Mouse (Mus musculus): ENCODE measurements at regions not wholly inside any gene's neighbourhood (a gene's known extent, or its start where the extent isn't known, plus 50 kb on each side); places are given as distances from the start of the nearest gene placed in this dataset.

GRCm38 (mm10) chr16:87263041-87263440, 90.9 kb upstream of the N6amt1 start:
- TF ChIP-seq GATA1 (IDR thresholded peaks at IDR 0.05; ENCODE audit: borderline replicate concordance, low read length) (no peak), FLI1 (IDR thresholded peaks at IDR 0.05; ENCODE audit: low read length) (no peak)
- Histone ChIP-seq H3K27me3 (replicated peaks) (no peaks in the 10 kb centered on the region), H3K9me3 (no peaks in the 10 kb centered on the region), H3K4me3 (replicated peaks) (no peak overlapping the region), H3K4me1 (no peaks in the 10 kb centered on the region), H3K36me3 (replicated peaks; ENCODE audit: low read length) (no peaks in the 10 kb centered on the region)

DNA sequence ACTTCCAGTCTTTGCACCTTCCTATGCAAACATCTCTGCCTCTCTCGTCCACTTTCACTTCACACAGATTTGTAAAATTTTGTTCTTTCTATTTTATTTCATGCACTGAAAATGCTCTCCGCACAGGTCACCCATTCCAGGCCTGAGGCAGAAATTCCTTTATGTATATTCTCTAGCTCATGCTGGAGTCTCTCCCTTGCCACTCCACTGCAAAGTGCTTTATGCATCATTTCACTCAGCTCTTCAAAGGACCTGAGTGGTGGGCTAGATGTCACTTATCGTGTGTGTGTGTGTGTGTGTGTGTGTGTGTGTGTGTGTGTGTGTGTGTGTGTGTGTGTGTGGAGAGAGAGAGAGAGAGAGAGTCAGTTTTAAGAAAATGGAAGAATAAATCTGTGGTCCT, 91.5 kb upstream of the N6amt1 start:
- no peaks in the 10 kb centered on the region for H3K4me1 ChIP-seq
- H3K4me3 ChIP-seq (replicated peaks): no peak overlapping the region
- no peaks in the 10 kb centered on the region for H3K27me3 ChIP-seq (replicated peaks)
- H3K36me3 ChIP-seq (replicated peaks; ENCODE audit: low read length): no peaks in the 10 kb centered on the region
- no peaks in the 10 kb centered on the region for H3K9me3 ChIP-seq
- TF ChIP-seq GATA1 (IDR thresholded peaks at IDR 0.05; ENCODE audit: borderline replicate concordance, low read length) (no peak), FLI1 (IDR thresholded peaks at IDR 0.05; ENCODE audit: low read length) (no peak)

- no peak for TF ChIP-seq GATA1 (IDR thresholded peaks at IDR 0.05; ENCODE audit: borderline replicate concordance, low read length)
- TF ChIP-seq FLI1 (IDR thresholded peaks at IDR 0.05; ENCODE audit: low read length): no peak
- Histone ChIP-seq H3K4me3 (replicated peaks) (no peak overlapping the region), H3K9me3 (no peaks in the 10 kb centered on the region), H3K36me3 (replicated peaks; ENCODE audit: low read length) (no peaks in the 10 kb centered on the region), H3K27me3 (replicated peaks) (no peaks in the 10 kb centered on the region), H3K4me1 (no peaks in the 10 kb centered on the region)
Observed at GRCm38 (mm10) chr16:87261527-87261926, 92.5 kb upstream of the N6amt1 start.

GRCm38 (mm10) chr16:87254736-87255135, 99.2 kb upstream of the N6amt1 start:
- Histone ChIP-seq H3K36me3 (replicated peaks; ENCODE audit: low read length) (no peaks in the 10 kb centered on the region), H3K4me1 (no peaks in the 10 kb centered on the region)

GRCm38 (mm10) chr16:87250531-87250930, 103.5 kb upstream of the N6amt1 start:
- Histone ChIP-seq H3K36me3 (replicated peaks; ENCODE audit: low read length) (no peaks in the 10 kb centered on the region), H3K4me3 (replicated peaks) (no peak overlapping the region), H3K27me3 (replicated peaks) (no peaks in the 10 kb centered on the region), H3K4me1 (0 out of 2 replicates have a peak, but pooled peaks cover 3% of the 10 kb centered on the region), H3K9me3 (no peaks in the 10 kb centered on the region)
- TF ChIP-seq GATA1 (IDR thresholded peaks at IDR 0.05; ENCODE audit: borderline replicate concordance, low read length): no peak
- no peak for TF ChIP-seq FLI1 (IDR thresholded peaks at IDR 0.05; ENCODE audit: low read length)

More at GRCm38 (mm10) chr16:87254736-87255135, 99.2 kb upstream of the N6amt1 start:
- Histone ChIP-seq H3K27me3 (replicated peaks) (no peaks in the 10 kb centered on the region), H3K4me3 (replicated peaks) (no peak overlapping the region), H3K9me3 (no peaks in the 10 kb centered on the region)
- no peak for TF ChIP-seq GATA1 (IDR thresholded peaks at IDR 0.05; ENCODE audit: borderline replicate concordance, low read length)
- no peak for TF ChIP-seq FLI1 (IDR thresholded peaks at IDR 0.05; ENCODE audit: low read length)

DNA sequence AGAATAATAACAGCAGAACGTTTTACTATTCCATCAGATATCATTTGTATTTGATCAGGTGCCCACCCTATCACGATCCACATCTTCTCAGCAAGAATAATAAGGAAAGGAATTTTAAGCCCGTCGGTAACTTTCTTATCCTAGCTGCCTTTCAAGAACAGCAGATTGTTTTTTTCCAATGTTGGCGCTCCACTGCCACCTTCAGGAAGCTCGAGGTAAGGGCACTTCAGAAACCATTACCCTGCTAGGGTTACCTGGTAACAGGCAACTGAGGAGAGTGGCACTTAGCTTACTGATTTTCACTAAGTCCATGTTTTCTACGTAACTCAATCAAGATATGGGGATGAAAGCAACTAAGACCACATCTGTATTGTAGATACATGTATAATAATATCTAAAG, 104.1 kb upstream of the N6amt1 start:
- Histone ChIP-seq H3K27me3 (replicated peaks) (no peaks in the 10 kb centered on the region), H3K4me1 (0 out of 2 replicates have a peak, but pooled peaks cover 3% of the 10 kb centered on the region), H3K9me3 (no peaks in the 10 kb centered on the region), H3K36me3 (replicated peaks; ENCODE audit: low read length) (no peaks in the 10 kb centered on the region), H3K4me3 (replicated peaks) (no peak overlapping the region)
- no peak for TF ChIP-seq FLI1 (IDR thresholded peaks at IDR 0.05; ENCODE audit: low read length)
- TF ChIP-seq GATA1 (IDR thresholded peaks at IDR 0.05; ENCODE audit: borderline replicate concordance, low read length): no peak

DNA sequence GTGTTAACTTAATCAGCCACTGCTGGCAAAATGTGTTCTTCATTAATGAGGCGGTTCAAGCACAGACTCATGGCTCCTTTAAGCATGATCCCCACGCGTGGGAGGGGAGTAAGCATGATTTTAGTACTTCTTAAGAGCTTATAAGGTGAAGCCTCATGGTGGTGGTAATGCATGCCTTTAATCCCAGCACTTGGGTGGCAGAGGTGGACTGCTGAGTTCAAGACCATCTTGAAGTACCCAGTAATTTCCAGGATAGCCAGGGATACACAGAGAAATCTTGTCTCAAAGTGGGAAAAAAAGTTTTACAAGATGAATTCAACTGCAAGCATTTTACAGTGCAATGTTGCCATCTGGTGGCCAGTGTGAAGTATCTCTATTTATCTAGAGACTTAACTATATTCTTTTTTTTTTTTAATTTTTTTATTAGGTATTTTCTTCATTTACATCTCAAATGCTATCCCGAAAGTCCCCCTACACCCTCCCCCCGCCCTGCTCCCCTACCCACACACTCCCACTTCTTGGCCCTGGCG, 105.4 kb upstream of the N6amt1 start:
- no peak for TF ChIP-seq FLI1 (IDR thresholded peaks at IDR 0.05; ENCODE audit: low read length)
- TF ChIP-seq GATA1 (IDR thresholded peaks at IDR 0.05; ENCODE audit: borderline replicate concordance, low read length): no peak
- Histone ChIP-seq H3K4me3 (replicated peaks) (no peak overlapping the region), H3K9me3 (no peaks in the 10 kb centered on the region), H3K36me3 (replicated peaks; ENCODE audit: low read length) (no peaks in the 10 kb centered on the region), H3K4me1 (0 out of 2 replicates have a peak, but pooled peaks cover 3% of the 10 kb centered on the region), H3K27me3 (replicated peaks) (no peaks in the 10 kb centered on the region)

GRCm38 (mm10) chr16:87245933-87246791, 107.8 kb upstream of the N6amt1 start:
- Histone ChIP-seq H3K9me3 (no peaks in the 10 kb centered on the region), H3K4me1 (0 out of 2 replicates have a peak, but pooled peaks cover 3% of the 10 kb centered on the region), H3K27me3 (replicated peaks) (no peaks in the 10 kb centered on the region), H3K36me3 (replicated peaks; ENCODE audit: low read length) (no peaks in the 10 kb centered on the region), H3K4me3 (replicated peaks) (no peak overlapping the region)
- TF ChIP-seq FLI1 (IDR thresholded peaks at IDR 0.05; ENCODE audit: low read length) (no peak), GATA1 (IDR thresholded peaks at IDR 0.05; ENCODE audit: borderline replicate concordance, low read length) (no peak)

- Histone ChIP-seq H3K9me3 (no peaks in the 10 kb centered on the region), H3K4me3 (replicated peaks) (no peak overlapping the region), H3K4me1 (0 out of 2 replicates have a peak, but pooled peaks cover 3% of the 10 kb centered on the region), H3K27me3 (replicated peaks) (no peaks in the 10 kb centered on the region), H3K36me3 (replicated peaks; ENCODE audit: low read length) (no peaks in the 10 kb centered on the region)
- TF ChIP-seq GATA1 (IDR thresholded peaks at IDR 0.05; ENCODE audit: borderline replicate concordance, low read length): no peak
- TF ChIP-seq FLI1 (IDR thresholded peaks at IDR 0.05; ENCODE audit: low read length): no peak
Observed at GRCm38 (mm10) chr16:87245441-87245840, 108.5 kb upstream of the N6amt1 start.

DNA sequence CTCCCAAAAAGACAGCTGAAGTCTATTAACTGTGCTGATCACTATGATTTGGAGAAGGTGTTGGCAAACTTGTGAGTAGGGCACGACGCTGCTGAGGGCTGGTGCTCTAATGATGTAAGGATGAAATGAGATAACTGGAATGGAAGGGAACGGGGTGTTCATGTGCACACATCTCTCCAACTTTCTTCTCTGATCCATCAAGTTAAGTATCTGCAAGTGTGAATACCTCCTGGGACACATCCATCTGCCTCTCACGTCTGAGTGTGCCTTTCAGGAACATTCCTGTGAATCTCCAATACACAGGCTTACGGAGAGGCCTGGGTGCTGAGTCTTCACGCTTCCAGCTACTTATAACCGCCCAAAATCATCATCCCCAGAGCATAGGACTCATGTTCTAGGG, 112.0 kb upstream of the N6amt1 start:
- Histone ChIP-seq H3K36me3 (replicated peaks; ENCODE audit: low read length) (no peaks in the 10 kb centered on the region), H3K27me3 (replicated peaks) (no peaks in the 10 kb centered on the region)
- TF ChIP-seq GATA1 (IDR thresholded peaks at IDR 0.05; ENCODE audit: borderline replicate concordance, low read length): no peak
- no peak for TF ChIP-seq FLI1 (IDR thresholded peaks at IDR 0.05; ENCODE audit: low read length)

More for the DNA sequence above, 112.0 kb upstream of the N6amt1 start:
- H3K9me3 ChIP-seq: no peaks in the 10 kb centered on the region
- H3K4me3 ChIP-seq (replicated peaks): no peak overlapping the region
- no peaks in the 10 kb centered on the region for H3K4me1 ChIP-seq
